ENCODE assay signal across 18 mouse cellular contexts in genomic region chrX:161582019-161582659, GRCm38 (mm10).
DNase-seq lines count a peak whose midpoint lies in the region; ATAC-seq and TF ChIP-seq lines count a peak whose summit lies in the region.
"Had no signal": no experiment of that assay in that cellular context is flagged by ENCODE, and none has a peak within 500 bp of the region (broad histone marks: within the 10 kb centered on the region; RNA-seq: fewer than 3 reads in every experiment).

No protein-coding gene starts in this region.

- no peaks in the 10 kb centered on the region for H3K36me3 ChIP-seq in kidney, postnatal 0 days (ENCODE audit: insufficient read depth, low read length)
- H3K36me3 ChIP-seq in forebrain, embryonic 10.5 days (replicated peaks) = no peaks in the 10 kb centered on the region
- H3K36me3 ChIP-seq: embryonic facial prominence, embryonic 13.5 days; neural tube, embryonic 13.5 days had no signal

- H3K4me2 ChIP-seq in kidney, postnatal 0 days (ENCODE audit: low read length) = no peak overlapping the region
- H3K4me2 ChIP-seq: embryonic facial prominence, embryonic 13.5 days; neural tube, embryonic 13.5 days had no signal

- CTCF ChIA-PET in Patski (lab: Charles Lee) = interaction anchor here (0.7 kb wide), 1 partner anchor 40 kb away, joined by 3 read pairs; no protein-coding TSS in a partner anchor

- intact Hi-C loops in gastrocnemius, postnatal 36 days (cut with DNase I) = loop anchor here (5.0 to 10.0 kb wide), 2 partner anchors 113 to 205 kb away; no protein-coding TSS in a partner anchor
- intact Hi-C loops in left cerebral cortex, adult 2 months (cut with DNase I) = no loop called here

- ATAC-seq in kidney, postnatal 0 days (replicated peaks; ENCODE audit: low FRiP score, low read depth) = no peak
- ATAC-seq in Patski = peak; percentile 74
- ATAC-seq: CD4-positive, CD25-positive, alpha-beta regulatory T cell, adult 4 months had no signal

- DNase-seq in gastrocnemius, postnatal 25 days = peak; percentile 9
- DNase-seq in gastrocnemius, postnatal 36 days = no peak
- DNase-seq in kidney, postnatal 0 days (ENCODE audit: low spot score) = peak; percentile 56
- DNase-seq in kidney, postnatal 36 days = no peak
- DNase-seq in Patski (ENCODE audit: low read depth, low spot score) = peak; percentile 31
- peak; percentile 5 to 16 for DNase-seq in left cerebral cortex, adult 2 months (ENCODE audit: extremely low spot score in 1 of 2, low spot score in 2 of 2)
- DNase-seq in forebrain, embryonic 10.5 days (ENCODE audit: extremely low spot score, low spot score) = no peak
- DNase-seq: adrenal gland, adult 8-10 months; cerebellum, adult 8-10 months; kidney, adult 2 months; layer of hippocampus, adult 9-11 months; lung, adult 18-20 months; lung, postnatal 36 days; right cerebral cortex, postnatal 4 days; thymus, postnatal 36 days had no signal

- no peaks in the 10 kb centered on the region for H3K9me3 ChIP-seq in kidney, postnatal 0 days (replicated peaks; ENCODE audit: low read length)
- no peaks in the 10 kb centered on the region for H3K9me3 ChIP-seq in forebrain, embryonic 10.5 days
- H3K9me3 ChIP-seq: embryonic facial prominence, embryonic 13.5 days; neural tube, embryonic 13.5 days had no signal

- POLR2A ChIA-PET in Patski (lab: Charles Lee) = interaction anchor here (0.6 kb wide), 1 partner anchor 15 kb away, joined by 4 read pairs; no protein-coding TSS in a partner anchor

- no peaks in the 10 kb centered on the region for H3K27me3 ChIP-seq in kidney, postnatal 0 days (ENCODE audit: insufficient read depth, low read length)
- no peaks in the 10 kb centered on the region for H3K27me3 ChIP-seq in Patski
- peaks cover 99% of the 10 kb centered on the region for H3K27me3 ChIP-seq in forebrain, embryonic 10.5 days (ENCODE audit: poor library complexity, severe bottlenecking)

- H3K4me3 ChIP-seq in kidney, postnatal 0 days (replicated peaks; ENCODE audit: low read depth, low read length) = no peak overlapping the region
- no peak overlapping the region for H3K4me3 ChIP-seq in left cerebral cortex, adult 2 months
- no peak overlapping the region for H3K4me3 ChIP-seq in forebrain, embryonic 10.5 days
- H3K4me3 ChIP-seq: embryonic facial prominence, embryonic 13.5 days; neural tube, embryonic 13.5 days had no signal

- 50% methylated on average over 5 of the region's 5 CpGs for WGBS in kidney, postnatal 0 days
- 91% methylated on average over 5 of the region's 5 CpGs for WGBS in forebrain, embryonic 10.5 days

- in situ Hi-C loops in Patski (cut with MboI; ENCODE audit: low pct_unique_long_range_greater_than_20kb) = no loop called here

- no peaks in the 10 kb centered on the region for H3K4me1 ChIP-seq in kidney, postnatal 0 days (replicated peaks; ENCODE audit: insufficient read depth, low read length)
- H3K4me1 ChIP-seq in forebrain, embryonic 10.5 days = no peaks in the 10 kb centered on the region
- H3K4me1 ChIP-seq: embryonic facial prominence, embryonic 13.5 days; neural tube, embryonic 13.5 days had no signal

- no peak overlapping the region for H3K9ac ChIP-seq in kidney, postnatal 0 days (ENCODE audit: low read depth, low read length)
- H3K9ac ChIP-seq: embryonic facial prominence, embryonic 13.5 days; neural tube, embryonic 13.5 days had no signal

- no peak overlapping the region for H3K27ac ChIP-seq in kidney, postnatal 0 days
- no peak overlapping the region for H3K27ac ChIP-seq in left cerebral cortex, adult 2 months
- no peak overlapping the region for H3K27ac ChIP-seq in forebrain, embryonic 10.5 days
- H3K27ac ChIP-seq: embryonic facial prominence, embryonic 13.5 days; neural tube, embryonic 13.5 days had no signal

- no peak for TF ChIP-seq CTCF in kidney, postnatal 0 days (IDR thresholded peaks at IDR 0.05; ENCODE audit: low read depth)
- no peak for TF ChIP-seq CTCF in Patski (IDR thresholded peaks at IDR 0.05)
- TF ChIP-seq CTCF in left cerebral cortex, adult 2 months (IDR thresholded peaks at IDR 0.05) = no peak

Comparison
In these comparisons a context has a peak if more than half of its experiments do, and no peak if none do; other contexts are left out.
1. DNase-seq: peak in gastrocnemius, postnatal 25 days (single experiment), kidney, postnatal 0 days (single experiment), Patski (single experiment) and left cerebral cortex, adult 2 months (2 of 2); none in gastrocnemius, postnatal 36 days (0 of 2), kidney, postnatal 36 days (0 of 2) and forebrain, embryonic 10.5 days (single experiment).